Mouse (Mus musculus): ENCODE measurements around the gene Noc4l.

Noc4l gene

DNA sequence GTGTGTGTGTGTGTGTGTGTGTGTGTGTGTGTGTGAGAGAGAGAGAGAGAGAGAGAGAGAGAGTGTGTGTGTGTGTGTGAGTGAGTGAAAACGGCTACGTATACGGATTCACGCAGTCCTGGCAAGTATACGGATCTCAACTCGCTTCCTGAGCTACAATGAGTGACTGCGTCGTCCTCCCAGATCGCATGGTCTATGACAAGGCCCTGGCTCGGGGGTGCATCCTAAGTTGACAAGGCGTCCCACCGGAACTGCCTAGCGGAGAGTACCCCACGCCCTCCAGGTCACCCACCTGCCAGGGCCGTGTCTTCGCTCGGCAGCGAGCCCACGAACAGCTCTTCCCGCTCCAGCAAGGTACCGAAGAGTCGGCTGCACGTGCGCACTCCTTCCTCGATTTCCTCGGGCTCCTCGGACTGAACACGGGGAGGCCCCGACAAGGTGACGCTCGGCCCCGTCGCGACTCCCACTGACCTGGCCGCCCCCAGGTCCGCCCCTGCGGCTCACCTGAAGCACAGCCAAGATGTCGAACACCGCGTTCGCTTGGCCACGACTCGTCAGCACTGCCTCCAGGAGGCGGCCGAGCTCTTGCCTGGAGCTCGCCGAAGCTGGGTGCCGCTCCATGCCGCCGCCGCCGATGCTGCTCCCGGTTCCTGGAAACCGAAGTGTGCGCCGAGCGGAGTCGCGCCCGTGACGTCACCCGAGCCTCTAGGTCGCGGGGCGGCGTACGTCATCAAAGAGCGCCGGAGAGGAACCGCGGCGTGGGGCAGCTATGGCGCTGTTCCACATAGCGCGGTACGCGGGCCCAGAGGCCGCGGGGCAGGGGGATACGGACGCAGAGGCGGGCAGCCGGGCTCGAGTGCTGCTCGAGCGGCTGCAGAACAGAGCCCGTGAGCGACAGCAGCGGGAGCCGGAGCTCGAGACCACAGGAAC lies at the start of gene Noc4l, which contains the start of gene Ddx51:
Gene Noc4l, minus strand, starts transcription at position 699 of the 930 bp plus-strand sequence.
Gene Ddx51, plus strand, starts transcription at position 733 of the 930 bp plus-strand sequence.
- DNase-seq (ENCODE audit: low spot score): peak; percentile 98

DNA sequence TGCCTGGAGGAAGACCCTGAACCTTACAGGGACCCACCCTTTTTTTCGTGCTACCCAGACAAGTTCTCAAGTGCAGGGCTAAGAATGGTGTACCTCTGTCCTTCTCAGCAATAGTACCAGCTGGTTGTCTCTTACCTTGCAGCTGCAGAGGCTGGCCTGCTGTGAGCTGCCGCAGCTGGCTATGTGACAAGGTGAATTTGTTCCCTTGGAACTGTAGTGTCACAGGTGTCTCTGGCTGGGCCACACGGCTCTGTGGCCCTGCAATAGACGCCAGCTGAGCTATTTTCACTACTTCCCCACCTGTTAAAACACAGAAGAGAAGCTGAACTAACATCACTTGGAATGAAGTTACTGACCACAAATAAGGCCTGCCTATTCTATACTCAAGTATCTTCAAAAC lies 45.4 kb upstream of the Noc4l start:
- DNase-seq (ENCODE audit: low spot score): no peak

DNA sequence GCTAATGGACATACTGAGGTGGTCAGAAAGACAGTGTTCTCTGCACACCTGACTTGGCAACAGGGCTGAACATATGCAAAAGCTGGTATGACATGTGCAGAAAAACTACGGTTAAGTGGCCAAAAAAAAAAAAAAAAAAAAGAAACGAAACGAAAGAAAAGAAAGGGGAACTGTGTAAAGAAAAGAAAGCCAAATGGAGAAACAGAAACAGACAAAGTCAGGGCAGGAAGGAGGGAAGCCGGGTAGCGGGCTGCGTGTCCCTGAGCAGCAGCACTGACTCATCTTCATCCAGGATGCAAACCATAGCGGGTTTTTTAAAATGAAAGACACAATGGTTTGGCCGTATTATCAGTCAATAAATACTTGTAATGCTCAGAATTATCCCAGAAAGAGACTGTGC lies 28.8 kb upstream of the Noc4l start:
- no peak for DNase-seq (ENCODE audit: low spot score)

DNA sequence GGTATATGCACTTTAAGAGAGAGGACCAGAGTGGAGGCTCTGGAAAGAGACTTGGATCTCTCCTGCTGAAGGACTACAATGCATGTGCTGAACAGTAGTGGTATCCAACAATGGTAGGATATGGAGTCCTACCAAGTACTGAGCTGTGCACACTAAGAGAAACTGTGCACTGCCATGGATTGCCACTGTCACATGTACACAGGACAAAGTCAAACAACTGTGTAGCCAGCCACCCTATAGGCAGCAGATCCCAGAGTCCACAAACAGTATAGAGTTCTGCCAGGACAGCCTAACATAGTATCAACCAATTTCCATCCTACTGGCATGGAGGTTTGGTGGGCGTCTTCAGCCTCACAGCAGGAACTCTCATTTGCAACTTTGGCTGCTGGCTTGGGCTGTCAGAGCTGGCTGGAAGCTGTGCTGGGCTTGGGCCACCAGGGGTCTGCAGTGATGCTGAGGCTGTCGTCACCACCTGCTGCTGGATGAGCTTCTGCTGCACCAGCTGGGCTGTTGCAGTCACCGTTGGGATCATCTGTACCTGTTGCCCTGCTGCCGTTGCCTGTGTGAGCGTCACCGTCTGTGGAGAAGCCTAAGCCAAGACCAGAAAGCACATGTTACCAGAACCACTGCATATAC lies 12.4 kb upstream of the Noc4l start:
- no peak for DNase-seq (ENCODE audit: low spot score)

DNA sequence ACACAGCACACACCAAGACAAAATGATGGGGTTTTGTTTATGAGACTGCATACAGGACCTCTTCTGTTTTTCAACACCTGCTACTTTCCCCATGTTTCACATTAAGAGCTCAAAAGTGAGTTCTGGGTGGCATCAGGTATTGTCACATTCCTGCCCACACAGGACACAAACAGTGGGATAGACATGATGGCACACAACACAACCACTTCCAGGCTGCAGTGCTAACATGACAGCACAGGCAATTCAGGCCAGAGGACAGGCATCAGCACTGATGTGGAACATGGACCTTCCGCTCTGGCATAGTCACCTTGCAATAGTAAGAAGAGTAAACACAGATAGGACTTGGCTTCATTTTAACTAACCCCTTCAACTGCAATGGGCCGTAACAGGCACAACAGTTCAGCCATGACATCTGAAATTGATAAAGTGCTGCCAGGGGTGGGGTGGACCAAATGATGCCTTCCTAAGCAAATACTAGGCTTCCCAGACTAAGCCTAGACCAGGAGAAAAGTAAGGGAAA lies 11.6 kb upstream of the Noc4l start:
- DNase-seq (ENCODE audit: low spot score): no peak

DNA sequence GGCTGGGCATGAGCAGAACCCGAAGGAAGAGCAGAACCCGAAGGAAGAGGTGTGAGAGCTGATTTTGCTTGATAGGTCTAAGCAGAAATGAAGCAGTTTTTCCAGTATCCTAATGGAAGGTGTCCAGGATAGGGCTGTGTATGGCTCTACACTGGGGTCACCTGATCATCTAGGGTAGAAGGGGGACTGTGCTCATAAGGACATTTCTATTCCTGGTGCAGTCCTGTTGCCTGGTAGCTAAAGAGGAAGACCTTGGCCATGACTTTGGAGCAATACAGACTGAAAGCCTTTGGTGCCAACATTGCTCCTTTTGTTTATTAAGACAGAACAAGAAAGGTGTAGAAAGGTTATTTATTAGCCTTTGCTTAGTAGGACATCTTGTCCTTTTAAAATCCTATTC lies 10.8 kb upstream of the Noc4l start:
- DNase-seq (ENCODE audit: low spot score): no peak

DNA sequence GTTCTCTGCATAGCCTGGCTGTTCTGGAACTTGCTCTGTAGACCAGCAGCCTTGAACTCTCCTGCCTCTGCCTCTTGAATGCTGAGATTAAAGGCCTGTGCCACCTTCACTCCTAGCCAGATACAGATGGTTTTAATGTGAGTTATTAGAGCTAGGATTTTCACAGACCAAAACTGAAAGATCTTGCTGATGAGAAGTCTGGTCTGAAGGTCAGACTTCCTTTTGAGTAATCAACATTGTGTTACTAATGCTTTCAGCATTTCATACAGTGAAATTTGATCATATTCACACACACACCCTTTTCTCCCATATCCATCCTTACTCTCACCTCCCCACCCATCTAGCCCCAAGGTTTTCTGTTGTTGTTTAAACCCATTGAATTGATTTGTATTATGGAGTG lies 6.5 kb upstream of the Noc4l start:
- no peak for DNase-seq (ENCODE audit: low spot score)

DNA sequence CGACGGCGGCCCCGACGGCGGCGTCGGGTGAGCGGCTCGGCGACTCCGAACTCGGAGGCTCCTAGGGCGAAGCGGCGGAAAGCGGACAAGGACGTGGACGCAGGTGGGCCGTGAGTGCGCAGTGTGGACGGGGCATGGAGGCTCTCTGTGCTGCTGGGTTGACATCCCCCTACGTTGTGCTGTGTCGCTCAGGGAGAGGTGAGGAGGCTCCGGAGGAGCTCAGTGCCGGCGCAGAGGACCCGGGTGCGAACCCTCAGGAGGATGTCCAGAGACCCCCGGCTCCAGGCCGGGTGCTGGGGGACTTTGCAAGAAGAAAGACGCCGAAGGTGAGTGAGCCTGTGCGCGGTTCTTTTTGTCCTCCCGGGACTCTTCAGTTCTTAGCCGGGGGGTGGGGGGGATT lies 469 bp upstream of the Noc4l start:
- no peak for DNase-seq (ENCODE audit: low spot score)

DNA sequence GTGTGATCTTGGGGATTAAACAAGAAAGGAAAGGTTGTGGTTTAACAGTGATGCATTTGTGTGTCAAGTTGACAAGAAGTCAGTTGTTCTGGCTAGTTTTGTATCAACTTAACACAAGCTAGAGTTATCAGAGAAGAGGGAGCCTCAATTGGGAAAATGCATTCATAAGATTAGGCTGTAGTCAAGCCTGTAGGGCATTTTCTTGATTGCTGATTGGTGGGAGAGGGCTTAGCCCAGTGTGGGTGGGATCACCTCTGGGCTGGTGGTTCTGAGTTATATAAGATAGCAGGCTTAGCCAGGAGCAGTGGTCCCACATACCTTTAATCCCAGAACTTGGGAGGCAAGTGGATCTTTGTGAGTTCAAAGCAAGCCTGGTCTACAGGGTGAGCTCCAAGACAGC lies 6.8 kb downstream of the Noc4l start:
- DNase-seq (ENCODE audit: low spot score): no peak

DNA sequence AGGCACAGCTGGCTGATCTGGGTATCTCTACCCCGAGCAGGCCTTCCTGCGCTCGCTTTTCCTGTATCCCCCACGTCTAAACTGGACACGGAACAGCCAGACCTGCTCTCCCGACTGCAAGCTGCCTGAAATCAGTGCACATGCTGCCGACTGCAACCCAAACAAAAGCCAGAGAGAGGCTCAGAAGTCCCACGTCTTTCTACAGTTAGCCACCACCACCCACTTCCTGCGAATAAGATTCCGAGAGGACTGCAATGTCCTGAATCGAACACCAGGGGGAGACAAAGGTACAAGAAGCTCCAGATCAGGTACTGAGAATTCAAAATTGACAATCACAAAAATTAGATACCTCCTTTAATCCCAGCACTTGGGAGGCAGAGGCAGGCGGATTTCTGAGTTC lies 13.8 kb downstream of the Noc4l start:
- peak; percentile 50 for DNase-seq (ENCODE audit: low spot score)

DNA sequence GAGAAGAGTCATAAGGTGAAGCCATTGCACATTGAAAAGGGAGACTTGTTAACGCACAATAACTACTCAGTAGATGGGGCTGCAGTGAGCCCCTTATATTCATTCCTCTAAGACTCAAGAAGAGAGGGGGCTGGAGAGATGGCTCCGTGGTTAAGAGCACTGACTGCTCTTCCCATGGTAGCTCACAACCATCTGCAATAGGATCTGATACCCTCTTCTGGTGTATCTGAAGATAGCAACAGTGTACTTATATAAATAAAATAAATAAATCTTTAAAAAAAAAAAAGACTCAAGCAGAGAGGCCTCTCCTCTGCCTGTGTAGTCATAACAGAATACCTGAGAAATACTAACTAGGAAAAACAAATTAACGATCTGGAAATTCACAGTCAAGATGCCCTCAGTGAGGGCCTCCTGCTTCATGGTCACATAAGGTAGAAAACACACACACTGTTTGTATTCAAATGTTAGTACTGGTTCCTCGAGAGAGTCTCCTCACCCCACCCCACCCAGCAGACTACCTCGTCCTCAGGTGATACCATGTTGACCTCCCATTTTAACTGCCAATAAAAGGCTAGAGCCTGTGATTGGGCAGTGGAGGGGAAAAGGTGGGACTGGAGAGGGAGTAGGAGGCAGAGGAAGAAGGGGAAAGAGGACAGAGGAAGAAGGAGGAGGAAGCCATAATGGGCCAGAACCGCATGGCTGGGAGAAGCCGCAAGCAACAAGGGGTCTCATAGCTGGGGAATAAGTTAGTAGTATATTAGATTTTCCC lies 14.7 kb downstream of the Noc4l start:
- no peak for DNase-seq (ENCODE audit: low spot score)

DNA sequence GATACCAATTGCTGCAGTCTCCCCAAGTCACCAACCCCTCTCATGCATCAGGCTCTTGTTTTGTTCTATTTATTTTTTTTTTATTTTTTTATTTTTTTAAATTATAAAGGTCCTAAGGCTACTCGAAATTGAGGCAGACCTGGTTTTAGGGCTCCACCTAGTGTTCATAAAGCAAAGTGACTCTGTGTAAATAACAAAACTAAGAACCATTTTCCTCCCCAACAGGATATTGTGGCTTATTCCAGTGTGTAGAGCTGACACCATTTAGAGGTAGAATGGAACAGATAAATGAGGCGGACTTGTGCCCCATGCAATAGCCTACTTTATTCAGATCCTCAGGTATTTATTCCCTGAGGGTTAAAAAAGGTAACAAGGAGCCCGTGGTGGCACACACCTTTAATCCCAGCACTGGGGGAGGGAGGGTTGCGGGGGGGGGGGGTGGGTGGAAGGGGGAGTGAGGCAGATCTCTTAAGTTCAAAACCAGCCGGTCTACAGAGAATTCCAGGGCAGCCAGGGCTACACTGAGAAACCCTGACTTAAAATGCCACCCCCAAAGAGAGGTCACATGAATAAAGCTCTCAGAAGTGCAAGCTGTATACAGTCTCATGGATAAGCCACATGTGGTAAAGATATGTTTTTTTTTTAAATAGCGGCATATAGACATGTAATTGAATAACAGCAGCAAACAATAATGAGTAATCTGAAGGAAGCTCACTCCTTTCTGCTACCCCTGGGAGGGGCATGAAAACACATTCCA lies 17.1 kb downstream of the Noc4l start:
- DNase-seq (ENCODE audit: low spot score): no peak

DNA sequence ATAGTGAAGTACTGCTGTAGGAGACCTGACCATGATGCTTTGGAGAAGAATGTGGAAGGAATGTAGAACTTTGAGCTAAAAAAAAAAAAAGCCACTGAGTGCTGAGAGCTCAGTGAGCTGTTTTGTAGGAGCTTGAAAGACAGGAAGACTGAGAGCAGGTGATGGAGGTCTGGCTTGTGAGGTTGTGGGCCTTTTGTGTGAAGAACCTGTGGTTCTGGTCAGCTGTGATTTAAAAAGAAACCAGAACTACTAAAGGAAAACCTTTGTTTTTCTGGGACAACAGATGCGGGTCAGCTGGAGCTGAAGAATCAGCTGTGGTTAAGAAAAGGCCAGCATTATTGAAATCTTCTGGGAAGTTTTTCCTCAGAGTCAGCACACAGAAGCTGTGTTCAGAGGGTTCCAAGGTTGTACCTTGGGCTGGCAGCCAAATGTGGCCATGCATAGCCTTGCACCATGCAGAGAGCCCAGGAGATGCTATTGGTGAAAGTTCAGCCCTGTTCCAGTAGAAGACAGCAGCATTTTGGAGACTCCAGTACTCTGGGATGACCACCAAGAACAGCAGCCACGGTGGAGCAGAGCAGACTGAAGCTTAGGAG lies 23.6 kb downstream of the Noc4l start:
- no peak for DNase-seq (ENCODE audit: low spot score)

DNA sequence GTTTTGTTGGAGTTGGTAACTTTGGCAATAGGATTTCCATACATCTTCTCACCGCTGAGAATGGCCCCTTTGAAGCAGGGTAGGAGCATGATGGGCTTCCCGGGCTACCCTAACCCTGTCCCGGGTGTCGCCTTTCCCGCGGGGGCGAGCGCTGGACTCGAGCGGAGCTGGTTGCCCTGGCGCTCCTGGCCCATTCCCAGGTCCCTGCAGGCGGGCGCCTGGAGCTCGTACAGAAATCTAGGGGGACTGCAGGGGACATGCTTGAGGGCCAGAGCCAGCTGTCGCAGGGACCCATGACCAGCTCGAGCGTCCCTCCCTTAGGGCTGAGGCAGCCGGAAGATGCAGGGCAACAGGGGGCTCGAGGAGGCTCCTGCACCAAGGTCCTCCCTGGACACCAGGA lies 25.1 kb downstream of the Noc4l start:
- DNase-seq (ENCODE audit: low spot score): no peak

DNA sequence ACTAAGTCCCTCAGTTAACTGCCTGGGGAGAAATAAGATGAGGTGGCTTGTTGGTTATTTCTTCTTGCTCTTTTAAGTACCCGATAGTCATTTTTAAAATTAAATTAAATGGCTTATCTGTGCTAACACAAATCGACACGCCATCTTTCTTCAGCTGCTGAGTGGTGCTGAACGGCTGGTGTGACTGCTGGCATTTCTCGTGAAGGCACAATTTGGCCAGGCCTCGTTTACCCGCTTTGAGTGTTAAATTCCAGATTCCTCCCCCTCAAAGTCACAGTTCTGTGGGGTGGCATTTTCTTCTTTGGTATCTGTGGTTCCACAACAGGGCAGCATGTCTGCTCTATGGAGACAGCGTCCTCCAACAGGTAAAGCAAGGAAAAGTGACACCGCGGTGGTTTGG lies 25.9 kb downstream of the Noc4l start:
- DNase-seq (ENCODE audit: low spot score): no peak

DNA sequence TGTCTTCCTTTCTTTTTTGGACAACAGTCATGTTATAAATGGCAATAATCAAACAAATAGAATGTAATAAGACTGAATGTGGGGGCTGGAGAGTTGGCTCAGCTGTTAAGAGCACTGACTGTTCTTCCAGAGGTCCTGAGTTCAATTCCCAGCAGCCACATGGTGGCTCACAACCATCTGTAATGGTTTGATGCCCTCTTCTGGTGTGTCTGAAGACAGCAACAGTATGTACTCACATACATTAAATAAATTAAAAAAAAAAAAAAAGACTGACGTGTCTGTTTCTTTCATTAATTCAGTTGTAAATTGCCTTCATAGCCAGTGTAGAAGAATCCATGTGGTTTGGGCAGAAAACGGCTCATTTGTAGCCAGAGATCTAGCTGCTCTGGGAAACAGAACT lies 28.9 kb downstream of the Noc4l start:
- DNase-seq (ENCODE audit: low spot score): no peak

DNA sequence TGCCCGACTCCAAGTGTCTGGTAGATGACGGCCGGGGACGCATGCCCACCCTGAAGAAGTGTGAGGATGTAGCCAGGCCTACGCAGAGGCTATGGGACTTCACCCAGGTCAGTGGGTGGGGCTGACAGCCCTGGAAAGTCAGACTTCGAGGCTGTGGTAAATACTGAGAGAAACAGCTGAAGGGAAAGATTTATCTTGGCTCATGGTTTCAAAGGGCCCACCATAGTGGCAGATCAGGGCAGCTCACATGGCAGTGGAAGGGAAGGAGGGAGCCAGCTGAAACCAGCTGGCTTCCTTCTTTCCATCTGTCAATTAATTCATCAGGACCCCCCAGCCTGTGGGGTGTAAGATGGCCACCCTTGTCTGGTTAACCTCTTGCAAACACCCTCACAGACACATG lies 34.0 kb downstream of the Noc4l start:
- DNase-seq (ENCODE audit: low spot score): no peak

DNA sequence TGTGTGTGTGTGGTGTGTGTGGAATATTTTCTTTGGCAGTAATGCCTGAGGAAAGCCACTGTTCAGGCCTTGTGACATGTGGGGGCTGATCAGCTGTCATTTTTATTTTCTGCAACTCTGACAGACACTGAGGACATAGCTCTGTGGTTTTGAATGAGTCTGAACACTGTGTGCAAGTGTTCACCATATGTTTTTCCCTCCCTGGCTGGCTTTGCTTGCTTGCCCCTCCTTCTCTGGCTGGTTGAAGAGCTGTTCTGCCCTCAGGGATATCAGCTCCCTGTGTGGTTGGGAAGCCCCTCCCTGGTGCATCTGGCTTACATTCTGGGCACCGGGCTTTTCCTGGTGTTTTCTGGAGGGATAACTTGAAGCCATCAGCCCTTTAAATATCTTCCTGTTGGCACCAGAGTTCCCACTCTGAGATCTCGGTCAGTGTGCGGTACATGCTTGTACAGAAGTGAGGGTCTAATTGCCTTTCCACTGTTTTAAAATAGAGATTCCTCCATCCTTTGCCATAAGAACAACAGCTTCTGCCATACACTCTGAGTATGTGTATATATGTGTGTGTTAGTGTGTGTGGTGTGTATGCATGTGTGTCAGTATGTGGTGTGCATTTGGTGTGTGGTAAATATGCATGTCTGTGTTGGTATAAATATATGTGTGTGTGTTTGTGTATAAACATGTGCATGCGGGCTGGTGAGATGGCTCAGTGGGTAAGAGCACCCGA lies 41.6 kb downstream of the Noc4l start:
- no peak for DNase-seq (ENCODE audit: low spot score)

DNA sequence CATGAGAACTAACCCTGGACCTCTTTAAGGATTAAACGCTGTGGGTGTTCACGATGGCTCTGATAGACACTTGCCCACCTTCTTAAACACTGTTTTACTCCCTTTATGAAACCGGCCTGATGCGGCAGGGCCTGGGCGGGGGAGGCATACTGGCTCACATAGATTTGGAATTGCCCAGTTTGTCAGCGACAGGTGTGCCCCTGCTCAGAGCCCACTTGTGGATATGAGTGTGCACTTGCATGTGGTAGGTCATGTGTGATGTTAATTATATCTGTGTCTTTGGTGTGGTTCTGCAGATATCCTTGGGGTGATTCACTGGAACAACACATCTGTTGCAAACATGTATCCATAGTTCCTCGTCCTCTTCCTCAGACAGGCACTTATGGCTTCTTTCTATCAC lies 42.7 kb downstream of the Noc4l start:
- DNase-seq (ENCODE audit: low spot score): no peak

DNA sequence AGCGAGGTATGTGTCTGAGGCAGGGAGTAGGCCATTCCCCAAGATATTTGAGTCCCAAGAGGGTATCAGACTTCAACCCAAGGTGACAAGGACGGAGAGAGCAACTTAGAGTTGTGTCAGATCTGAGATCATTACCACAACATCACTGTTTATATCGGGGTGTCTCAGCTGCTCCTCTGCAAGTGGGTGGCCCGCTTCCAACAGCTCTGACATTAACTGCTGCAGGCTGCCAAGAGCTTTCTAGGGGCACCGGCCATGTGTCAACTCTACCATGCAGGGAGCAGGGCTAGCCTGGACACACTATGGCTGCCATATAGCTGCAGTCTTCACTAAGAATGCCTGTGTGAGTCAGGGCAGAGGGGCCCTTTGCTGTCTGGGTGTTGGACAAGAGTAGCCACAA lies 43.3 kb downstream of the Noc4l start:
- no peak for DNase-seq (ENCODE audit: low spot score)

DNA sequence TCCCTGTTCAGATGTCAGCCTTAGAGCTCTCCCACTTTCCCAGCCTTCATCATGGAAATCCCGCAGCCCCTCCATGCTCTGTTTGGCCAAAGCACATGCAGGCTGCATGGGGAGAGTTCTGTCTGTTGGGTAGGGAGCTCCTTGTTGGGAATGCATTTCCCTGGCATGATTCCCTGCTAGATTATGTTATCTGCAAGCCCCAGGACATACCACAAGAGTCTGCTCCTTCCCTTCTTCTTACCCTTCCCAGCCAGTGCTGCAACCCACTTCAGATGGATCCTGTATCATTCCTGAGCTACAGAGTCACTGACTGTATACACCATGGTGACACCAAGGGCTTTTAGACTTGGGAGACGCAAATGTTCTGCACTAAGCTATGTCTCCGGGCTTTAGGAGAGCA lies 43.8 kb downstream of the Noc4l start:
- no peak for DNase-seq (ENCODE audit: low spot score)
